Mouse (Mus musculus): ENCODE measurements around the gene Aqp9.
A peak's percentile ranks its signal among the peaks of the same experiment; 100 is the strongest.

GRCm38 (mm10) chr9:71128911-71129310, 39.6 kb downstream of the Aqp9 start:
- TF ChIP-seq POLR2A (IDR thresholded peaks at IDR 0.05; ENCODE audit: extremely low read depth, insufficient read depth, low read length) (no peak), CTCF (IDR thresholded peaks at IDR 0.05; ENCODE audit: extremely low read depth, insufficient read depth, low read length) (peak; percentile 62)

Measured in cortical plate, adult 2 months (tissue).